Mouse (Mus musculus) embryo, embryonic 10.5 days (tissue): ENCODE measurements around the gene Spta1.

Source experiments
- DNase-seq: peaks from one replicate; pipeline ENCODE4 v3.0.0-alpha.2; 2015; ENCODE audit warnings: low spot score

Spta1 gene

DNA sequence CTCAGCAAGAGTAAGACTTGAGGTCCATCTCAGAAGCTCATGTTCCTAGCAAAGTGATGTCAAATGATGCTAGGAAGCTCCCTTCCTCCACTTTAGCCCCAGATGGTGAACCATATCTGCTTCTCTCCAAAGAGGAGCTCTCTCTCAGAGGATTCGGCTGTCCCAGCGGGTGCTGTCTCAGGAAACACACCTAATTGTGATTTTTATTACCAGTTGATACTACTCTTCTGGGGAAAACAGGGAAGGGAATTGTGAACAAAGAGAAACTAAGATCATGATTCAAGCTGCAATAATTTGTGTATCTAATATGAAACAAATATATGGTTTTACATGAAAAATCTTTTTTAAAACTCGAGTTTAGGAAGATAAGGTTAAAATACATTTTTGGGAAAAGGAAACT is 79.4 kb downstream of the Spta1 start, which contains the start of gene Olfr419:
TSS of gene Olfr419 (minus strand) at position 101 of the 400 bp plus-strand sequence.
- no peak for DNase-seq

DNA sequence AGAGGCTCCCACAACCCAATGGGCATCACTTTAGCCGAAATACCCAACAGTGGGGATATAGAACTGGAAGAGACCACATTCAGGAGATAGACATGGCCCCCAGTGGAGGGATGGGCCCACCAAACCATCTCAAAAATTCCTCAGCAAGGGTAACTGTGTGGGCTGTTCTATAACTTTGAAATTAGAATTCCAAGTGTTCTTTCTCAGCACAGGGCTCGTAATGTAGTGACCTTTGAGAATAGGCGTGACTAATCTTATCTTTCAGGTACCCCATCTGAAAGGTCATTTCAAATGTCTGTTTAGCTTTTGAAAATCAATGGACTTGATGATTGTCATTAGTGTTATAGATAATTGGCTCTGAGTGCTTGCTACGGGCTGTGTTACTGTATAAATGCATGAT is 95.2 kb downstream of the Spta1 start:
- no peak for DNase-seq

DNA sequence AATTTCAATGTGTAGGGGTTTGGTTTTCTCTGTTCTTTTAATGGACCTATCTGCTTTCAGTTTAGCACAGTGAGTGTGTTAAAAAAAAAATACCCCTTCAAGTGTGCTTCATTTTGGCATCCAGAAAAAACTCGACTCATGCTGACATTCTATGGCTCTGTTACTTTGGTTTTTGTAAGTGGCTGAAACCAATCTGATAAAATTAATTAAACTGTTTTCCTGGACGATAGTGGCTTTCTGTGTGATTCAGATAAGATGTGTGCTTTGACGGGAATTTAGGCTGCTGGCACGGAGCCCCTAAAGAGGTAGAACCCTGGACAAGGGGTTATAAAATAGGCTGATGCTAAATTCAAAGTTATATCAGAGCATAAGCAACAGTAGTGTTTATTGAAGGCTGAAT is 96.6 kb downstream of the Spta1 start:
- no peak for DNase-seq

DNA sequence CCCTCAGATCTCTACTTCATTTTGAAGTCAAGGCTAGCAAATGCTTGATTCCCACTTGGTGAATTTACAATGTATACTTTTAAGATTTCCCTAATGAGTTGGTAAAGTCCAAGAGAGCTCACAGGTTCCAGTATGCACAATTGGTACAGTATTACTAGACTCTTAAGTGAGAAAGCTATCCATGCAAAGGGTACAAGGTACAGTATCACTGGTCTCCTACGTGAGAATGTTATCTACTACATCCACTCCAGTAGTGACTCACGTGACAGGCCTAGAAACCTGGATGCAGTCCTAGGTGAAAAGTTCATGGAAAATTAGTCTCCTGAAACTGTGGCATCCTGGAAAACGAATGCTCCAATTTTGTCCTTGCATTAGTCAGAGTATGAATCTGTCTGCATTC is 98.1 kb downstream of the Spta1 start:
- DNase-seq: no peak
